Mouse (Mus musculus) urinary bladder, adult 2 months (tissue): ENCODE results near the gene Lmna. TPM values are rescaled to one million over a fixed set of nuclear protein-coding genes. Genes with fewer than 3 reads are reported as not detected.

Source experiments
- DNase-seq: peaks from one replicate; pipeline ENCODE4 v3.0.0; 2022; ENCODE audit warnings: low spot score
- polyA plus RNA-seq: library from polyadenylated mRNA; depleted of rRNA; stranded (reverse); fragments of >200 nt; gene quantifications from 2 replicates; pipeline ENCODE4 v1.2.3, GENCODE M21; 2012

Lmna gene
- polyA plus RNA-seq, 1 experiment = 171 TPM

DNA sequence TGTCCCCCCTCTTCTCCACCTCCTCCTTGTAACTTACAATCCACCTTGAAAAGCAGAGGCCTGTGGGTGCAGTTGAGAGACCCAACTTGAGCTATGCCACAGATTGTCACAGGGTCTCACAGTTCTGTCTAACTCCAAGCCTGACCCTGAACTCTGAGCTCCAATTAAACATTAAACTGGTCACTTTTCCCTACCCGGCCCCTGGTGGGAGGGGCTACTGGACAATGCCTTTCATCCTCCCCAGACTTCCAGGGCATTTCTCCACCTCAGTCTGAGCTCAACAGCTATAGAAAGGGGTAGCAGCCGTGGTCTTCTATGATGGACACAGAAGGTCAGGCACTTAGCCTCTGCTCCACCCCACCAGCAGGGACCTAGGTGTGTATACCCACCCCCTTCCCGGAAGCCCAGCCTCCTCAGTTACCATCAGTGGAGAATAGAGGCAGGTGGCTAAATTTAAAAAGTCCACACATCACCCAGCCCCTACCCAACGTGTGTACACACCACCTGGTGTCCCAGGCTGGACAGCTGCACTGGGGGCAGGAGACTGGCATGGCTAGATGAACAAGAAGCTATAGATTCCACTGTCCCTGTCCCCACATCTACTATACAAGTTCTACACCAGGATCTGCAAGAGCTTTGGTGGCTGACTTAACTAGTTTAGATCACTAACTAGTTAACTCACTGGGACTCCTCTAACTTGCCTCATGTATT lies 8.9 kb downstream of the Lmna start:
- DNase-seq = no peak

DNA sequence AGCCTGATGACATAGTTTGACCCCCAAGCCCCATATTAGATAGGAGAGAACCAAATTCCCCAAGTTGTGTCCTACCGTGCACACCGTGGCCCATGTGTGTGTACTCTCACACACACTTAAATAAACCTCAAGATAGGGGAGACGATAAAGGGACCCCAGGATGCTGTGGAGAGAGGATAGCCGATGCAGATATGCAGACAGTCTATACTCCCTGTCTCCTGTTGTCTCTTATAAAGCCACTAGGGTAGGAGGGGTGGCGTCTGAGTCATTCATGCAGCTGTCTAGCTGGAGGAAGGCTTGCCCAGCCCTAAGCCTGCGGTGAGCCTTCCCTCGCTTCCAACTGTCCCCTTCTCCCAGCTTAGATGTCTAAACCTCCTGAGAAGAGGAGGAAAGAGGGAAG lies 9.7 kb downstream of the Lmna start:
- DNase-seq = no peak

DNA sequence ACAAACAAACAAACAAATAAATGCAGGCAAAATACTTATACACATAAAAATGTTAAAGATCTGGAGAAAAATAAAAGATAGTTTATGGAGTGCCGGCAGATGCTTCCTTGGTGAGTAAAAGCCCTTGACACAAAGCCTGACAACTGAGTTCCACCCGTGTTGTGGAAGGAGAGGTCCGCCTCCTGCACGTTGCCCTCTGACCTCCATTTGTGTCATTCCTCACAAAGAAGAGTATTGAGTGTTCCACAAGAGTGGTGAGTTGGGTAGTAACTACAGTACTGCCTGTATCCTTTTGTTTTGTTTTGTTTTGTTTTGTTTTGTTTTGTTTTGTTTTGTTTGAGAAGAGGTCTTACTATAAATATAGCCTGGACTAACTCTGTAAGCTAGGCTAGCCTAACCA lies 10.2 kb downstream of the Lmna start:
- no peak for DNase-seq

DNA sequence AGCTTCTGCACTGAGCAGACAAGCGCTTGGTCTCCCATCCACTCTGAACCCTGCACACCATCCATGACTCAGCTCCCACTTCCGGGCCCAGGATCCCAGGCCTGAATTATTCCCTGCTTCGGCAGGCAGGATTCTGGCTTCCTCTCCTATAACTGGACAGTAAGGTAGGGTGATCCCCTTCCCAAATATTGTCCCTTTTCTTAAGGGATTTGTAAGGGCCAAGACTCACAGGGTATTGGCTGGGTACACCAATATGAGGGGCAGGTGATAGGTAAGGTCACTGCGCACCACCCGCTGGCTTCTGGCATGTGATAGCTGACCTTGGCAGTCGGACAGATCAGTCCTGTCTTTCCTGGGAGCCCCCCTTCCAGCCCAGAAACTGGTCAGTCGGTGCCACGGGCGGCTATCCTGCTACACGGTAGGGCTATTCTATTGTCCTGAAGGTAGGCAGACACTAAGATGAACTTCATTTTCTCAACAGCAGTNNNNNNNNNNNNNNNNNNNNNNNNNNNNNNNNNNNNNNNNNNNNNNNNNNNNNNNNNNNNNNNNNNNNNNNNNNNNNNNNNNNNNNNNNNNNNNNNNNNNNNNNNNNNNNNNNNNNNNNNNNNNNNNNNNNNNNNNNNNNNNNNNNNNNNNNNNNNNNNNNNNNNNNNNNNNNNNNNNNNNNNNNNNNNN lies 13.9 kb downstream of the Lmna start:
- DNase-seq = no peak

DNA sequence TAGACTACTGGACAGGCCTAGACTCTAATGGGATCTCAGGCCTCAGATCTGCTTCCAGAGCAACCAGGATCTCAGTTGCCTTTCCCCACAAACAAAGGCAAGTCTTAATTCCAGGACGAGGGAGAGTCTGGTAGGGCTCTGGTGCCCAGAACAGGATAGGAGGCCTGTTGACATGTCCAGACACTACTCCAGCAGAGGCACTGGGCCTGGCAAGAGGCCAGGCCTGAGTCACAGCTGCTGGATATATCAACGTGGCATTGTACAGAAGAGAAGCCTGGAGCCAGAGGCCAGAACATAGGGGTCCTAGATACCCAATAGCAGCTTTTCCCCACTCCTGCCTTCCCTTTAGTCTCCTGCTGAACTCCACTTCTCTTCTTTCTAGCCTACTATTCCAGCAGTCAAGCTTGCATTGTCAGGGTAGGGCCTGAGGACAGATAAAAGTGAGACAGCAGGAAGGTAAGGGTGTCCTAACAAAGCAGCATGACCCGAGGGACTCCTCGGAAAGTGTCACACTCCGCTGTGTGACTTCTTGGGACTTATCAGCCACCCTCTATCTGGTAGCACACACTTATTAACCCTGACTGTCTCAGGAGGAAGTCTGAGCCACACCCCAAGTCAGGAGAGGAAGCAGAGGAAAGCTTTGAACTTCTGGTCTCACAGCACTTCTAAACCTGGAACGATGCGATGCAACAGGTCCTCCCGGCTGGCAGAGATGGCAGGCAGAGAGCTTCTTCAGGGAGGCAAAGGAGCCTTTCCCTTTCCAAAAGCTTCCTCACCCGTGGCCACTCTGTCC lies 14.7 kb downstream of the Lmna start:
- no peak for DNase-seq

GRCm38 (mm10) chr3:88493706-88494582 lies 15.8 kb downstream of the Lmna start:
- DNase-seq = no peak

DNA sequence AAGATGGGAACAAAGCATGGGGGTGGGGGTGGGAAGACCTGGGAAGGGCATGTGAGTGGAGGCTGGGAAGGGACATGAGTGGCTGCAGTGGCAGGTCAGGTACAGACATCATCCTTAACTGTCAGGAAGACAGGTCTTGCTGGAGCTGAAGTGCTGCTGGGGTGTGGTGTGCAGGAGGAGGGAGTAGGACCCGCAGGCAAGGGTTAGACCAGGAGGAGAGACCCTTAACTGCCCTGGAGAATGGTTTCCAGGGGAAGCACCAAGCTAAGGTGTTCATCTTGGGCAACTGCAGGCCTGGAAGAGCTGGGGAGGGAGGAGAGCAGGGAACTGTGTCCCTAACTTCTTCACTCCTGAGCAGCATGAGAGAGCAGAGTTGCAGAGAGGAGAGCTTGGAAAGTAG lies 22.4 kb downstream of the Lmna start:
- DNase-seq = no peak

GRCm38 (mm10) chr3:88486887-88487286 lies 22.9 kb downstream of the Lmna start:
- no peak for DNase-seq

- DNase-seq = no peak
These were observed 23.7 kb downstream of the Lmna start for GRCm38 (mm10) chr3:88486043-88486442.

DNA sequence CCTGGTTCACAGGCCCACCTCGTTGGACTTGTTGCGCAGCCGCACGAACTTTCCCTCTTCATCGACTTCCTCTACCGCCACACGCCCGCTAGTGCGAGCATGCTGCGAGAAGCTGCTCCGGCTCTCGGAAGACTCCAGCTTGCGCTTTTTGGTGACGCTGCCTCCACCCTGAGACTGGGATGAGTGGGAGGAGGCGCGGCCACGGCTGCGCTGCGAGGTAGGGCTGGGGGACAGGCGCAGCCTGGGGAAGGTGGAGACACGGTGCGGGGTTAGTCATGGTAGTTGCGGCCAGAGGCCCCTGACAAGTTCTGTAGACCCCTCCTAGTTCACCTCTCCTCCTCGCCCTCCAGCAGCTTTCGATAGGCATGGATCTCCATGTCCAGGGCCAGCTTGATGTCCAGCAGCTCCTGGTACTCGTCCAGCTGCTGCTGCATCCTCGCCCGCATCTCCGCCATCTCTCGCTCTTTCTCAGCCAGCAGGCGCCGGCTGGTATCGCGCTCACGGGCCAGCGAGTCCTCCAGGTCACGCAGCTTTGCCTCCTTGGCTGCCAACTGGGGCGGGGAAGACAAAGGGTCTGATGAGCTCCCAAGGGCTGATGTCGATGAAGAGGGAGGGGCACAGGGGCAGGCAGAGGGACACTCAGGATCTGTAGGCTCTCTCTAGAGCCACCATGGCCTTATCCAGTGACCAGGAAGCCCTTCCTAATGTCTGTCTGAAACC lies 25.0 kb downstream of the Lmna start:
- DNase-seq = no peak

DNA sequence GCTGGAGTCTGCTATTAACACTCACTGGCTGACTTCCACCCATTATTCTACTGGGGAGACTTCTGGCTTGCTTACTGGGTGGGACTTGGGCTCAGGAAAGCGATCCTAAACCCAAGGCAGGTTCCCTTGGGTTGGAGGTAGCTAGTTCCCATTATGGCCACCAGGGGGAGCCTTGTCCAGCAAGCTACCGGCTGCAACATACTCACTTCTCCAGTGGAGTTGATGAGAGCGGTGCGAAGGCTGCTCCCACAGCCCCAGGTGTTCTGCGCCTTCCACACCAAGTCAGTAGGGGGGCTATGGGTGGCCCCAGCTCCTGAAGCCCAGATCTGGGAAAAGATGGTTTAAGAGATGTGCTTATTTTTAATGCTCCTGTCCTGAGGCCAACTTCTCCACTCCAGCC lies 26.1 kb downstream of the Lmna start:
- no peak for DNase-seq

DNA sequence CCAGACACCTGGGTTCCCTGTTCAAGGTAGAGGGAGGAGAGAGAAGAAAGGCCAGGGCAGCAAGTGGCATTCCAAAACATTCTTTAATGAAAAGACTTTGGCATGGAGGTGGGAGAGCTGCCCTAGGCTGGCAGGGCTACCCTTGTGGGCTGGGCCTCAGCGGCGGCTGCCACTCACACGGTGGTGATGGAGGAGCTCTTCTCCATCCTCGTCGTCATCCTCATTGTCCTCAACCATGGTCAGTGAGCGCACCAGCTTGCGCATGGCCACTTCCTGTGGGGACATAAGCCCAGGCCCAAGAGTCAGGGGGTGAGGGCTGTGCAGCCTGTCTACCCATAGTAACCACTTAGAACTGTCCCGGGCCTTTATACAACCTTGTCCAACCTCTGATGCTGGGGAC lies 26.6 kb downstream of the Lmna start:
- DNase-seq = no peak

- no peak for DNase-seq
These were observed 27.4 kb downstream of the Lmna start for GRCm38 (mm10) chr3:88482336-88482735.

DNA sequence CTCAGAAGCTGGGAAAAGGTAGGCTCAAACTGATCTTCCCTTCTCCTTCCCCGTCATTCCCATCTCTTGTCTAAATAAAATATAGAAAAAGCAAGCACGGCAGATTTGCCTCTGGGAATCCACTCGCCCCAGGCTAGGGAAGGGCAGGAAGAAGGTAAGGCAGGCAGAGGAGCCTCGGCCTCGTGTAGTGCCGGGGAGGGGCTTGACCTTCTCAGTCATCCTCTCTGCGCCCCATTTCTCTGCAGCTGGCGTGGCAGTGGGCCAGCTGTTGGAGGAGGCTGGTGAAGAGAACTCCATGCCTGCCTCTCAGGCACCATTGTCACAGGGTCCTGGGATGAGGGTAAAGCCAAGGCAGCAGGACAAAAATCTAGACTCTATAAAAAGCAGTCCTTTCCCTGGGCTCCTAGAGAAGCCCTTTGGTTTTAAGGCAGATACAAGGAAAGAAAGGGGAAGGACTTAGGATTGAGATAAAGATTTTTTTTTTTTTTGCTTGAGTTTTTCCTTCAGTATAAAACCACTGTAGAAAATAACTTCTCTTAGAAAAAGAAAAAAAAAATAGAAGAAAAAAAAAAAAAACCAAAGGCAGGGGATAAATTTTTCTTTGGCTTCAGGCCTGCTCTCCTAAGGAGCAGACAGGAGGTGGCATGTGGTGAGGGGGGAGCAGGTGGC lies 28.2 kb downstream of the Lmna start:
- no peak for DNase-seq

- DNase-seq = no peak
These were observed 29.1 kb downstream of the Lmna start for GRCm38 (mm10) chr3:88480679-88481078.

DNA sequence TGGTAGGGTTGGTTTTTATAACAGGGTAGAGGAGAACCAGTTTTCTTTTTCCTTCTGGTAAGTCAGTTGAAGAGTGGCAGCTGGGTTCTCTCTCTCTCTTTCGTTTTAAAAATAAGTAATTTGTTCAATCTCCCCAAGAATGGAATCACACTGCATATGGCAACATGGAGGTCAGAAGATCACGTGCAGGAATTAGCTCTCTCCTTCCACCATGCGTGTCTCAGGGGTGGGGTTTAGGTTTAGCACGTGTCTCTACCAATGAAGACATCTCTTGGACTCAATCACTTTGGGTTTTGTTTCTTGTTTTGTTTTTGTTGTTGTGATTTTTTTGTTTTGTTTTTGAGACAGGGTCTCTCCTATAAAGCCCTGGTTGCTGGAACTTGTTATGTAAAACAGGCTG lies 29.9 kb downstream of the Lmna start:
- no peak for DNase-seq

DNA sequence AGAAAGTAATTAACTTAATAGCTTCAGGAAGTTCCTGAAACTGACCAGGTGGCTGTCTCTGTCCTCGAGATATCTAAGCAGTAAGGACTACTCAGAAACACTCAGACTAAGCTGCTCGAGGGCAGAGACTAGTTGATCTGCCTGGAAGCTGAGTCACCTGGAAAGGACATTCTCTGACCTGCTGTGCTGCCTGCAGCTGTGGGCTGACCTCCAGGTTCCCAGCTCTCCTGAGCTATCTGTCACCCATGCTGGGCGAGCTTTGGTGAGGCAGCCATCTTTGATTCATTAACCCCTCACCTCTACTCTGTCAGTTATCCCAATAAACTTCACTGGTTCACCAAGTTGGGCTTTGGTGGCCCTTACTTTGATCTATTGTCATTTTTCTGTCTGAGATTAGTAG lies 30.6 kb downstream of the Lmna start:
- DNase-seq = no peak

GRCm38 (mm10) chr3:88477735-88478134 lies 32.0 kb downstream of the Lmna start:
- peak; percentile 63 for DNase-seq

- DNase-seq = no peak
These were observed 33.4 kb downstream of the Lmna start for GRCm38 (mm10) chr3:88476403-88476802.

GRCm38 (mm10) chr3:88473571-88473970 lies 36.2 kb downstream of the Lmna start:
- DNase-seq = no peak

GRCm38 (mm10) chr3:88473020-88473419 lies 36.7 kb downstream of the Lmna start:
- no peak for DNase-seq
